Mouse (Mus musculus): ENCODE results near the gene Xrn1. TPM values are rescaled to one million over a fixed set of nuclear protein-coding genes. Genes with fewer than 3 reads are reported as not detected.
A peak's percentile ranks its signal among the peaks of the same experiment; 100 is the strongest.
"Not testable (repeated sequence)": the region's sequence is repeated elsewhere in the genome, so short reads cannot be mapped to it uniquely, and the experiment has no call there.

Xrn1 gene
- 10 to 100 TPM; 30.0 to 31.2 TPM for total RNA-seq (2021)

GRCm38 (mm10) chr9:95954585-95955461, at the start of gene Xrn1:
Xrn1 (plus strand) TSS chr9:95954760.
- peak; percentile 90 for DNase-seq

DNA sequence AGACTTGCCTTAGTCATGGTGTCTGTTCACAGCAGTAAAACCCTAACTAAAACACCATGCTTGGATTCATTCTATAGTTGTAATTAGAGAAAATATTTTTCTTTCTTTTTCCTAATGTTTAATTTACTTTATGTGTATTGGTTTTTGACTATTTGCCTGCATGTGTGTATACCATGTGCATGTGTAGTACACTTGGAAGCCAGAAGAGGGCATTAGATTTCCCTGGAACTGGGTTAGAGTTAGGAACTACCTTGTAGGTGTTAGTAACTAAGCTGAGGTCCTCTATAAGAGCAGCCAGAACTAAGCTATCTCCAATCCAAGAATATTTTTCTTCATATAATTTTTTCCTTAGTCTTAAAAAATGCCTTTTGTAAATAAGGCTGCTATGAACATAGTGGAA, 21.7 kb upstream of the Xrn1 start:
- no peak for DNase-seq

GRCm38 (mm10) chr9:95953658-95954057, 902 bp upstream of the Xrn1 start:
- no peak for DNase-seq

GRCm38 (mm10) chr9:95954226-95954584, 355 bp upstream of the Xrn1 start:
- DNase-seq, result no peak

DNA sequence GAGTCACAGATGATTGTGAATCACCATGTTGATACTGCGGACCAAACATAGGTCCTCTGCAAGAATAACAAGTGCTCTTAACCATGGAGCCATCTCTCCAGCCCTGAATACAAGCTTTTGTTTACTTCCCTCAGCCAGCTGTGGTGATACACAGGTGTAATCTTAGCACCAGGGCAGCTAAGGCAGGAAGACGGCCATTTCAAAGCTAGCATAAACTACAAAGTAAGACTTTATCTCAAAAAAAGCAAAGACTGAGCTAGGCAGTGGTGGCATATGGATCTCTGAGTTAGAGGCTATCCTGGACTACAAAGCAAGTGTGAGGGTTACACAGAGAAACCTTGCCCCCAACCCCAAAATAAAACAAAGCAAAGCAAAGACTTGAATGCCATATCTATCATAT, 3.1 kb downstream of the Xrn1 start:
- DNase-seq, result no peak

- no peak for DNase-seq
These were observed 3.6 kb downstream of the Xrn1 start for GRCm38 (mm10) chr9:95958041-95958730.

GRCm38 (mm10) chr9:95958731-95959105, 4.2 kb downstream of the Xrn1 start:
- not testable (repeated sequence) for DNase-seq

- DNase-seq, result no peak
These were observed 4.7 kb downstream of the Xrn1 start for GRCm38 (mm10) chr9:95959246-95959645.

- DNase-seq, result no peak
These were observed 5.3 kb downstream of the Xrn1 start for GRCm38 (mm10) chr9:95959732-95960428.

DNA sequence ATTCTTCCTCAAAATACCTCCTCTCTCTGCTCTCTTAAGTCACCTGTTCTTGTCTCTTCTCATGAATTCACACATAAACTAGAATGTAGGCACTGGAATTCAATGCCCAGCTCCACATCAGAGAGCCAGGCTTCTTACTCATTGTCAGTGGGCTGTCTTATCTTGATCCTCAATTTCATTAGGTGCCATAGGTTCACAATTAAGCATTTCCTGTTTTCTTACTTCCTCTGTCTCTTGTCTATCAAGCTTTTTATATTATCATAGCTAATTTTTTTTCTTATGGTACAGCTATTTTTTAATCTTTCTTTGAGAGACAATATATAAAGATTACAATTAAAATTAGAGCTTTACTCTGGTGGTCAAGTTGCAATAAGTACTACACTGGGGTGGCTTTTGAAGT, 6.5 kb downstream of the Xrn1 start:
- DNase-seq, result no peak

GRCm38 (mm10) chr9:95964037-95964436, 9.5 kb downstream of the Xrn1 start:
- DNase-seq, result no peak

GRCm38 (mm10) chr9:95978279-95978678, 23.7 kb downstream of the Xrn1 start:
- DNase-seq, result no peak

- no peak for DNase-seq
These were observed 25.3 kb downstream of the Xrn1 start for GRCm38 (mm10) chr9:95979896-95980295.

GRCm38 (mm10) chr9:95992255-95992654, 37.7 kb downstream of the Xrn1 start:
- no peak for DNase-seq

GRCm38 (mm10) chr9:96004455-96004854, 49.9 kb downstream of the Xrn1 start:
- no peak for DNase-seq

- DNase-seq, result no peak
These were observed 56.1 kb downstream of the Xrn1 start for GRCm38 (mm10) chr9:96010664-96011063.

DNA sequence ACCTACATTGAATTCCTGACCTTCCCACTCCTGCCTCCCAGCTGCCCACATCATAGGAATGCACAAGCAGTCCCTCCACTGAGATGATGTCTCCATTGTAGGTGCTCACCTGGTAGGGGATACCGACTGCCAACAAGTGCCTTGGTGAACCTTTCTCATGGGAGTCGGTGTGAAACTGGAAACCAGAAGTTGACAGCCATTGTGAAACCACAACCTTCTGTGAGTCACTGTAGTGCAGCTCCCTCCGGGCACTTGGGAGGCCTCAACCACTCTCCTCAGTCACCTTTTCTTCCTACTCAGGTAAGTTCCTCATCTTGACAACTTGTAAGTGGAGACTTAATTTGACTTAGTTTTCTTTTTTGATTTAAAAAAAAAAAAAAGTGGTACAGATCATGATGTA, 69.4 kb downstream of the Xrn1 start:
- DNase-seq, result no peak

GRCm38 (mm10) chr9:96027913-96028312, 73.4 kb downstream of the Xrn1 start:
- no peak for DNase-seq

DNA sequence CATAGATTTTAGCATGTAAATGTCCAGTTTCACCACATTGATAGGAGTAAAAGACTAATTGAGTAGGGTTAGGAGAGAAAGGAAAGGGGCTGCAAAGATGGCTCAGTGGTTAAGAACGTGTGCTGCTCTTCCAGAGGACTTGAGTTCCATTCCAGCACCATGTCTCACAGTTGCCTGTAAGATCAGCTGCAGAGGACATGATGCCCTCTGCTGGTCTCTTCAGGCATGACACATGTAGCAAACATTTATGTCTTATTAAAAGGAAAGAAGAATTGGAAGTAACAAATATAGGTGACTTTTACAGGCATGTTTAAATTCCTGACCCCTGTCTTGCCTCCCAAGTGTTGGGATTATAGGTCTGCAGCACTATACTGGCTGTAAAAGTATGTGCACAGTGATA, 74.3 kb downstream of the Xrn1 start:
- DNase-seq, result no peak

GRCm38 (mm10) chr9:96029886-96030285, 75.3 kb downstream of the Xrn1 start:
- DNase-seq, result no peak

- no peak for DNase-seq
These were observed 81.0 kb downstream of the Xrn1 start for GRCm38 (mm10) chr9:96035371-96036086.

DNA sequence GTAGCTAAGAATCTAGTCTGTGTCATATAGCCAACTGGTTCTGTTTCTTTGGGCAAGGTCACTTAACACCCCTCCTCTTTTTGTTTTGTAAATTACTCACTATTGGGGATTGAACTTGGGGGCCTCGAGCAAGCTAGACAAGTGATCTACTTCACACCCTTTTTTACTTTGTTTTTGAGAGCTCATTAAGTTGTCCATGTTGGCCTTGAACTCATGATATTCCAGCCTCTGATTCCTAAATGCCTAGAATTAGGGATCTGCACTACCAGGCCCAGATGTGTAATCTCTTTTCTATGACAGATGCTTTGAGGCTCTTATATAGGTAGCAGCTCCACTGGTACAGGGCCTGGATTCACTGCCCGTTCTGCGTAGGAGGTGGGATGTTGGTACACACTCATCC, 89.7 kb downstream of the Xrn1 start:
- DNase-seq, result no peak

GRCm38 (mm10) chr9:96051501-96051900, 96.9 kb downstream of the Xrn1 start:
- no peak for DNase-seq
